Mouse (Mus musculus) MEL (cell line): Measurements from ENCODE around the gene Ist1.

Experiments
- CTCF ChIP-seq, 3 experiments: IDR thresholded peaks in 2 of 3; conservative IDR thresholded peaks in 1 of 3; 2 replicates each; pipeline ENCODE4 v1.5.1; 2011 to 2012; ENCODE audit warnings: low read length in 3 of 3, low read depth in 2 of 3, mild to moderate bottlenecking in 2 of 3, improper control_type of control experiment in 1 of 3, inconsistent platforms in 1 of 3, mixed read lengths in 1 of 3, moderate library complexity in 1 of 3; ENCODE audit not compliant: control insufficient read depth in 1 of 3, insufficient read depth in 1 of 3, poor library complexity in 1 of 3, severe bottlenecking in 1 of 3
- HCFC1 ChIP-seq: IDR thresholded peaks from 2 replicates; pipeline ENCODE4 v1.6.1; 2012; ENCODE audit warnings: low read depth, mild to moderate bottlenecking, inconsistent platforms, low read length, improper control_type of control experiment, moderate library complexity
- MAX ChIP-seq: IDR thresholded peaks from 2 replicates; pipeline ENCODE4 v1.6.1; 2011; ENCODE audit warnings: low read length, improper control_type of control experiment
- USF2 ChIP-seq, 2 experiments: IDR thresholded peaks; 2 replicates each; pipeline ENCODE4 v1.6.1; 2011 to 2012; ENCODE audit warnings: improper control_type of control experiment in 2 of 2, low read length in 2 of 2, borderline replicate concordance in 1 of 2, inconsistent platforms in 1 of 2, low read depth in 1 of 2, mild to moderate bottlenecking in 1 of 2; ENCODE audit not compliant: insufficient read depth in 1 of 2
- ZC3H11A ChIP-seq: IDR thresholded peaks from 2 replicates; pipeline ENCODE4 v1.6.1; 2012; ENCODE audit warnings: low read depth, mild to moderate bottlenecking, inconsistent platforms, low read length, improper control_type of control experiment

- TF ChIP-seq ZC3H11A, result no peak
- TF ChIP-seq USF2 (IDR thresholded peaks at IDR 0.05; ENCODE audit: borderline replicate concordance in 1 of 2, insufficient read depth in 1 of 2, low read depth in 1 of 2, low read length in 2 of 2), result no peak
- TF ChIP-seq MAX, result no peak
- TF ChIP-seq HCFC1, result no peak
- TF ChIP-seq CTCF (IDR thresholded peaks at IDR 0.05 in 2 of 3, conservative IDR thresholded peaks at IDR 0.05 in 1 of 3; ENCODE audit: control insufficient read depth in 1 of 3, insufficient read depth in 1 of 3, low read depth in 2 of 3, low read length in 3 of 3, poor library complexity in 1 of 3, severe bottlenecking in 1 of 3), result no peak
Observed at GRCm38 (mm10) chr8:109707921-109708320, 14.9 kb upstream of the Ist1 start.
